Mouse (Mus musculus) liver, adult 2 months (tissue): ENCODE measurements around the gene Pla2g12a. TPM values are rescaled to one million over a fixed set of nuclear protein-coding genes. Genes with fewer than 3 reads are reported as not detected.

Experiments used
- DNase-seq: peaks from one replicate; pipeline ENCODE4 v3.0.0-alpha.2; 2011; ENCODE audit warnings: low read depth, low spot score; ENCODE audit errors: extremely low read depth
- H3K27ac ChIP-seq: fragments of 200-500 bp; replicated peaks from 2 replicates; pipeline ENCODE4 v1.5.1; 2012; ENCODE audit warnings: low read depth, mild to moderate bottlenecking, control low read depth, inconsistent platforms, low read length; ENCODE audit not compliant: insufficient read depth
- H3K27me3 ChIP-seq: fragments of 200-500 bp; 2 replicates; pipeline ENCODE4 v1.6.1; 2012; ENCODE audit warnings: mild to moderate bottlenecking, moderate library complexity, low read length, inconsistent platforms; ENCODE audit not compliant: control insufficient read depth, insufficient read depth
- H3K36me3 ChIP-seq: fragments of 200-500 bp; 2 replicates; pipeline ENCODE4 v1.6.1; 2012; ENCODE audit warnings: low read length, inconsistent platforms; ENCODE audit not compliant: control insufficient read depth, insufficient read depth
- H3K4me1 ChIP-seq: fragments of 200-500 bp; 2 replicates; pipeline ENCODE4 v1.6.1; 2011; ENCODE audit warnings: low read length; ENCODE audit not compliant: control insufficient read depth, insufficient read depth
- H3K4me3 ChIP-seq: fragments of 200-500 bp; 2 replicates; pipeline ENCODE4 v1.5.1; 2011; ENCODE audit warnings: low read depth, mild to moderate bottlenecking, control low read depth, low read length, moderate library complexity; ENCODE audit not compliant: insufficient read depth
- H3K79me2 ChIP-seq: fragments of 200-500 bp; 2 replicates; pipeline ENCODE4 v1.6.1; 2012; ENCODE audit warnings: inconsistent platforms, mild to moderate bottlenecking, low read length, moderate library complexity; ENCODE audit not compliant: control insufficient read depth, insufficient read depth
- H3K9ac ChIP-seq: fragments of 200-500 bp; 2 replicates; pipeline ENCODE4 v1.6.1; 2012; ENCODE audit warnings: low read depth, mild to moderate bottlenecking, control low read depth, inconsistent platforms, low read length
- CTCF ChIP-seq: fragments of 200-500 bp; IDR thresholded peaks from 2 replicates; pipeline ENCODE4 v1.5.1; 2011; ENCODE audit warnings: low read depth, low read length, control low read depth
- POLR2A ChIP-seq: fragments of 200-500 bp; IDR thresholded peaks from 2 replicates; pipeline ENCODE4 v1.6.1; 2011; ENCODE audit warnings: low read length, control low read depth; ENCODE audit not compliant: insufficient read depth; ENCODE audit errors: extremely low read depth
- WGBS: fragments of 180-500 bp; shearing (Covaris S2); methylation state at CpG from one replicate; pipeline ENCODE4 v1.1.7; 2018; 5-methylcytosine and 5-hydroxymethylcytosine counted together
- polyA plus RNA-seq: library from polyadenylated mRNA; depleted of rRNA; stranded (reverse); fragments of >200 nt; gene quantifications from 2 replicates; pipeline ENCODE4 v1.2.3, GENCODE M21; 2012
- total RNA-seq: library from RNA; depleted of rRNA; stranded (reverse); fragments of >200 nt; gene quantifications from 2 replicates; pipeline ENCODE4 v1.2.3, GENCODE M21; 2014

Pla2g12a gene
- total and polyA plus RNA-seq, 2 experiments: 11.2 to 23.4 TPM

DNA sequence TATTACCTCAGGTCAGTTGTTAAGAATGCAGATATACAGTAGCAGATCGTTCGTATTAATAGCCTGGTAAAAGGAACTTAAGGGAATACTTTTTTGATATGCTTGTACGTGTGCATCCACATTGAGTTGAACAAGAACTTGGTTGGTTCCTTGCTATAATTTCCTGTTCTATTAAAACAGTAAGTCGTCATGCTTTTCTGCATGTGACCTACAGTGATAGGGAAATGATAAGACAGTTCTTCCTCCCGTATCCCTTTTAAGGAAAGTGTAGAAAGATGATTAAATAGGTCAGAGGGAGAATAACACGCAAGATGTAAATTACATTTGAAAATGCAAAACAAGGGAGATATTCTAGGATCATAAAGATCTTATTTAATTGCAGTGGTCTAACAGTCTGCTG lies 41.4 kb upstream of the Pla2g12a start:
- peaks cover 17% of the 10 kb centered on the region for H3K4me1 ChIP-seq
- peak; percentile 71 for DNase-seq
- H3K9ac ChIP-seq: no peak overlapping the region
- 13% methylated on average over 6 of the region's 6 CpGs for WGBS
- H3K27ac ChIP-seq: peak overlapping the region; percentile 66
- no peaks in the 10 kb centered on the region for H3K27me3 ChIP-seq
- peaks cover 5% of the 10 kb centered on the region; the same call in 1 of the 2 replicates for H3K36me3 ChIP-seq
- TF ChIP-seq CTCF (no peak), POLR2A (no peak)
- peak overlapping the region; percentile 85 for H3K4me3 ChIP-seq
- H3K79me2 ChIP-seq: peaks cover 26% of the 10 kb centered on the region

DNA sequence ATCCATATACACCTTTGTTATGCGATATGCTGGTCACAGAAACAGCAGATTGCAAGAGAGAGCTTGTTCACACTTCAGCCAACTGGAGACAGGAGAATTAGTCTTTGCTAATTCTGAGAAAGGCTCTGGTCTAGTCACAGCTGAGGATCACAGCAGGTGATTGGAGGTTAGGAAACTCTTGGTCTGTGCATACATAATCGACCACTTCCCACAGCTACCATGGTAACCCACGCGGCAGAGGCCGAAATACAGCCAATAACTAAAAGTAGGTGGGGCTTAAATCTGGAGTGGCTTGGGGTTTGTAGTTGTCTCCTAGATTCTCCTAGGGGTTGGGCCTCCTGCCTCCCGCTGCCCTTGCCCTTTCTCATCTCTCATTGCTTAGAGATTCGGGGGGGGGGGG lies 40.4 kb upstream of the Pla2g12a start:
- H3K27ac ChIP-seq: peak overlapping the region; percentile 86
- 12% methylated on average over 7 of the region's 7 CpGs for WGBS
- peaks cover 30% of the 10 kb centered on the region for H3K79me2 ChIP-seq
- H3K36me3 ChIP-seq: peaks cover 5% of the 10 kb centered on the region; the same call in 1 of the 2 replicates
- peaks cover 17% of the 10 kb centered on the region for H3K4me1 ChIP-seq
- peak; percentile 92 for DNase-seq
- H3K9ac ChIP-seq: peak overlapping the region; percentile 60
- H3K4me3 ChIP-seq: peak overlapping the region; percentile 85
- no peaks in the 10 kb centered on the region for H3K27me3 ChIP-seq
- no peak for TF ChIP-seq POLR2A
- TF ChIP-seq CTCF: no peak

- H3K4me3 ChIP-seq: no peak overlapping the region; the same call in 1 of the 2 replicates
- peak overlapping the region; percentile 36; the same call in 1 of the 2 replicates for H3K9ac ChIP-seq
- H3K79me2 ChIP-seq: peaks cover 14% of the 10 kb centered on the region
- H3K4me1 ChIP-seq: peaks cover 8% of the 10 kb centered on the region
- DNase-seq: peak; percentile 36
- peak overlapping the region; percentile 53 for H3K27ac ChIP-seq
- 19% methylated on average over 2 of the region's 2 CpGs for WGBS
- peaks cover 10% of the 10 kb centered on the region; the same call in 1 of the 2 replicates for H3K36me3 ChIP-seq
- no peak for TF ChIP-seq CTCF
- TF ChIP-seq POLR2A: no peak
- H3K27me3 ChIP-seq: no peaks in the 10 kb centered on the region
Measured at GRCm38 (mm10) chr3:129845868-129846267, 32.5 kb upstream of the Pla2g12a start.

DNA sequence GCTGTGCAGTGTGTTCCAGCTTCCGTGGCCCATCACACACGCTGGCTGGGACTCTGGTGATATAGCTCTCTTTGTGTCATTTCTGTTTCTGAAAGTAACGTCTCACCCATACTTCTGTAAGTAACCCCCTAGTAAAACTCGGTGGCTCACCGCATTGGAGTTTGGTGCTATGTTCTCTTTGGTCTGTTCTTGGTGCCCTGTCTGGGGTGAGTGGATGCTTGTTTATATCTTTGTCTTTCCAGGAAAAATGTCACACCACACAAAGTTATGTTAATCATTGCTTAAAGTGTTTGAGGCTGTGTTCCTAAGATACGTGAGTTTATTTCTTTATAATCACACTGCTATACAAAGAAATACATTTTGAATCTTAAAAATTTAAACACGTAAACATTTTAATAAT lies 31.6 kb upstream of the Pla2g12a start:
- DNase-seq: peak; percentile 64
- Histone ChIP-seq H3K4me3 (0 out of 2 replicates have a peak overlapping the region, but pooled peaks have one; percentile 1), H3K4me1 (peaks cover 8% of the 10 kb centered on the region), H3K9ac (peak overlapping the region; percentile 12; the same call in 1 of the 2 replicates), H3K36me3 (peaks cover 15% of the 10 kb centered on the region; the same call in 1 of the 2 replicates), H3K27me3 (no peaks in the 10 kb centered on the region), H3K27ac (peak overlapping the region; percentile 53), H3K79me2 (peaks cover 10% of the 10 kb centered on the region)
- TF ChIP-seq CTCF (no peak), POLR2A (no peak)
- WGBS: 30% methylated on average over 7 of the region's 7 CpGs

DNA sequence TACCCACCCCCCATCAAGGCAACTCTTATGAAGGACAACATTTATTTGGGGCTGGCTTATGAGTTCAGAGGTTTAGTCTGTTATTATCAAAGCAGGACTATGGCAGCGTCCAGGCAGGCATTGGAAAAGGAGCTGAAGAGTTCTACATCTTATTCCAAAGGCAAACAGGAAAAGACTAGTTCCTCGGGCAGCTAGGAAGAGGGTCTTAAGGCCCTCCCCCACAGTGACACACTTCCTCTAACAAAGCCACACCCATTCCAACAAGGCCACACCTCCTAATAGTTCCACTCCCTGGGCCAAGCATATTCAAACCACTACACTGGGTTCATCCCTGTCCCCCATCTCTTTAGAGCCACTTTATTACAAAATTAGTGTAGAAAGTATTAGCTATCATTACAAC lies 15.8 kb upstream of the Pla2g12a start:
- peaks cover 60% of the 10 kb centered on the region for H3K36me3 ChIP-seq
- no peak overlapping the region for H3K4me3 ChIP-seq
- H3K79me2 ChIP-seq: no peaks in the 10 kb centered on the region; the same call in 1 of the 2 replicates
- peaks cover 1% of the 10 kb centered on the region for H3K4me1 ChIP-seq
- DNase-seq: no peak
- H3K27me3 ChIP-seq: no peaks in the 10 kb centered on the region
- H3K9ac ChIP-seq: no peak overlapping the region
- WGBS: 64% methylated on average over 2 of the region's 2 CpGs
- H3K27ac ChIP-seq: no peak overlapping the region
- TF ChIP-seq POLR2A (no peak), CTCF (no peak)

- H3K79me2 ChIP-seq: no peaks in the 10 kb centered on the region; the same call in 1 of the 2 replicates
- no peak overlapping the region for H3K27ac ChIP-seq
- H3K4me3 ChIP-seq: no peak overlapping the region
- H3K9ac ChIP-seq: no peak overlapping the region
- WGBS: 64% methylated on average over 14 of the region's 14 CpGs
- peaks cover 2% of the 10 kb centered on the region for H3K4me1 ChIP-seq
- peaks cover 64% of the 10 kb centered on the region for H3K36me3 ChIP-seq
- TF ChIP-seq CTCF: peak; percentile 88
- no peak for TF ChIP-seq POLR2A
- peak; percentile 15 for DNase-seq
- no peaks in the 10 kb centered on the region for H3K27me3 ChIP-seq
Measured at GRCm38 (mm10) chr3:129863698-129864097, 14.7 kb upstream of the Pla2g12a start.
